Mouse (Mus musculus) forebrain, embryonic 11.5 days (tissue): Measurements from ENCODE around the gene Mrpl47. TPM values are rescaled to one million over a fixed set of nuclear protein-coding genes. Genes with fewer than 3 reads are reported as not detected.
"Not testable (repeated sequence)": the region's sequence is repeated elsewhere in the genome, so short reads cannot be mapped to it uniquely, and the experiment has no call there.

Source experiments
- ATAC-seq: fragments of 200-750 bp; cut with Nextera tagmentation; replicated peaks from 2 replicates; pipeline ENCODE4 v1.8.0; 2017; ENCODE audit warnings: moderate TSS enrichment; ENCODE audit not compliant: low FRiP score
- DNase-seq: peaks from one replicate; pipeline ENCODE4 v3.0.0-alpha.2; 2017; ENCODE audit warnings: low spot score
- H3K27ac ChIP-seq: fragments of 300-500 bp; sonication (generic); 2 replicates; pipeline ENCODE4 v1.5.1; 2014; ENCODE audit warnings: low read depth, low read length
- H3K27me3 ChIP-seq: fragments of 300-500 bp; sonication (generic); 2 replicates; pipeline ENCODE4 v1.6.1; 2014; ENCODE audit warnings: mild to moderate bottlenecking, low read length, mixed read lengths; ENCODE audit not compliant: control insufficient read depth, insufficient read depth
- H3K36me3 ChIP-seq: fragments of 300-500 bp; sonication (generic); 2 replicates; pipeline ENCODE4 v1.6.1; 2014; ENCODE audit warnings: mild to moderate bottlenecking, low read length, moderate library complexity, mixed read lengths; ENCODE audit not compliant: control insufficient read depth, insufficient read depth
- H3K4me1 ChIP-seq: fragments of 300-500 bp; sonication (generic); replicated peaks from 2 replicates; pipeline ENCODE4 v1.6.1; 2014; ENCODE audit warnings: low read length, mixed read lengths; ENCODE audit not compliant: control insufficient read depth, insufficient read depth
- H3K4me2 ChIP-seq: fragments of 300-500 bp; sonication (generic); 2 replicates; pipeline ENCODE4 v1.6.1; 2014; ENCODE audit warnings: low read depth, mild to moderate bottlenecking, low read length, moderate library complexity, mixed read lengths; ENCODE audit not compliant: severe bottlenecking
- H3K4me3 ChIP-seq: fragments of 300-500 bp; sonication (generic); 2 replicates; pipeline ENCODE4 v1.5.1; 2014; ENCODE audit warnings: low read depth, low read length
- H3K9ac ChIP-seq: fragments of 300-500 bp; sonication (generic); 2 replicates; pipeline ENCODE4 v1.6.1; 2014; ENCODE audit warnings: low read length
- H3K9me3 ChIP-seq: fragments of 300-500 bp; sonication (generic); 2 replicates; pipeline ENCODE4 v1.6.1; 2016; ENCODE audit warnings: low read length, mixed read lengths; ENCODE audit not compliant: control insufficient read depth
- WGBS: fragments of 180-500 bp; shearing (Covaris S2); extraction: QIAGEN DNeasy Blood & Tissue Kit; methylation state at CpG from one replicate; pipeline ENCODE4 v1.1.7; 2014; 5-methylcytosine and 5-hydroxymethylcytosine counted together
- polyA plus RNA-seq: library from polyadenylated mRNA; unstranded; fragments of >200 nt; fragmentation: Nextera tagmentation; extraction: Ambion mirVana; gene quantifications from 2 replicates; pipeline ENCODE4 v1.2.1, GENCODE M21; 2014

Gene Mrpl47
- polyA plus RNA-seq, 1 experiment from 2014 or later: 43.7 TPM

DNA sequence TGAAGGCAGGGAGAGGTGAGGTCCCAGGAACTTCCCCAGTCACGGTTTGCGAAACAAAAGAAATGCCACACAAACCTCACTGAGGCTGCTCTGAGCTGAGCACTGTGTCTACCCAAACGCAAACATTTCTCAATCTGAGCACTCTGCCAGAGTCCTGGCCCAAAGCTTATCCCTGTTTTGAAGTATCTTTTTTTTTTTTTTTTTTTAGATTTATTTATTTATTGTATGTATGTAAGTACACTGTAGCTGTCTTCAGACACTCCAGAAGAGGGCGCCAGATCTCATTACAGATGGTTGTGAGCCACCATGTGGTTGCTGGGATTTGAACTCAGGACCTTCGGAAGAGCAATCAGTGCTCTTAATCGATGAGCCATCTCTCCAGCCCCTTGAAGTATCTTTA lies 33.4 kb downstream of the Mrpl47 start:
- not testable (repeated sequence) for H3K27ac ChIP-seq, H3K9ac ChIP-seq, H3K4me1 ChIP-seq, ATAC-seq, H3K4me3 ChIP-seq, DNase-seq, H3K27me3 ChIP-seq, H3K36me3 ChIP-seq, H3K9me3 ChIP-seq, H3K4me2 ChIP-seq
- WGBS: 88% methylated on average over 6 of the region's 6 CpGs

DNA sequence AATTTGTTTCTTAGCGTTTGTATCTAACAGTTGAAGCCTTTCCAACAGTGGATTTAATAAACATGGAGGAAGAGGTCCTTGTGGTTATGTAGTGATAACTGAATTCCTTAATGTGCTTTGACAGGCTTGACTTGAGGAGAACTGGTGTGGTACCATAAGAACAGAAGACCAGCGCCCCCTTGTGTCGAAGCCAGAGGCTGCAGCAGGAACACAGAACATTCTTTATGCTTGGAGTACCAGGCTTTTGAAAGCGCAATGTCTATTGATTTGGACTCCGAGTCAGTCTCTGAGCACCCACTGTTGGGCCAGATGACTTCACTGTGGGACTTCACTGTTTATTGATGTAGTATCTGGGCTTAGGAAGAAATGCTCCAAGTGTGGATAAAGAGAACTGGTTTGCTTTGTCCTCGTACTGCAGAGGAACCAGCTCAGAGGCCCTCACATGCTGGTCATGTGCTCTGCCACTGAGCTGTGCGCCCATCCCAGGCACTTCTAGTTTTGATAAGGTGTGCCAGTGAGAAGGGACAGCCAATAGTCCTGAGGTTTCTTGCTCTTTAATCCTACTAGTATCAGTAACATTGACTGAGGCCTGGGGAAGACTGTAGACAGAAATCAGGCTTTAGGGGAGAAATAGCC lies 39.1 kb downstream of the Mrpl47 start:
- Histone ChIP-seq H3K9ac (no peak overlapping the region), H3K4me3 (no peak overlapping the region), H3K36me3 (no peaks in the 10 kb centered on the region), H3K4me1 (no peaks in the 10 kb centered on the region), H3K27ac (no peak overlapping the region), H3K4me2 (no peak overlapping the region), H3K27me3 (no peaks in the 10 kb centered on the region), H3K9me3 (no peaks in the 10 kb centered on the region)
- ATAC-seq (peak; percentile 53; the same call in 1 of the 2 replicates), DNase-seq (peak; percentile 91)
- 38% methylated on average over 7 of the region's 7 CpGs for WGBS

DNA sequence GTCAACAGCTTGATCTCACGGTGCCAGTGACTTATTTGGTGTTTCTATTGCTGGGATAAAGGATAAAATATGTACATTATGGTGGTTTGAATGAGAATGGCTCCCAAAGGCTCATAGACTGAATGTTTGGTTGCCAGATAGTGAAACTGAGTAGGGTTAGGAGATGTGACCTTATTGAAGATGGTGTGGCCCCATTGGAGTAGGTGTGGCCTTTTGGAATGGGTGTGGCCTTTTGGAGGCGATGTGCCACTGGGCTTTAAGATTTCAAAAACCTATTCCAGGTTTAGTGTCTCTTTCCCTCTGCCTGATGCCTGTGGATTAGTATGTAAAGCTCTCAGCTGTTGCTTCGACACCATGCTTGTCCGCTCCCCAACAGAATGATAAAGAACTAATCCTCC lies 41.8 kb downstream of the Mrpl47 start:
- DNase-seq (no peak), ATAC-seq (no peak)
- Histone ChIP-seq H3K4me3 (no peak overlapping the region), H3K4me1 (no peaks in the 10 kb centered on the region), H3K4me2 (no peak overlapping the region), H3K27me3 (no peaks in the 10 kb centered on the region), H3K9ac (no peak overlapping the region), H3K9me3 (no peaks in the 10 kb centered on the region), H3K27ac (no peak overlapping the region), H3K36me3 (no peaks in the 10 kb centered on the region)
- WGBS: 86% methylated on average over 4 of the region's 4 CpGs

DNA sequence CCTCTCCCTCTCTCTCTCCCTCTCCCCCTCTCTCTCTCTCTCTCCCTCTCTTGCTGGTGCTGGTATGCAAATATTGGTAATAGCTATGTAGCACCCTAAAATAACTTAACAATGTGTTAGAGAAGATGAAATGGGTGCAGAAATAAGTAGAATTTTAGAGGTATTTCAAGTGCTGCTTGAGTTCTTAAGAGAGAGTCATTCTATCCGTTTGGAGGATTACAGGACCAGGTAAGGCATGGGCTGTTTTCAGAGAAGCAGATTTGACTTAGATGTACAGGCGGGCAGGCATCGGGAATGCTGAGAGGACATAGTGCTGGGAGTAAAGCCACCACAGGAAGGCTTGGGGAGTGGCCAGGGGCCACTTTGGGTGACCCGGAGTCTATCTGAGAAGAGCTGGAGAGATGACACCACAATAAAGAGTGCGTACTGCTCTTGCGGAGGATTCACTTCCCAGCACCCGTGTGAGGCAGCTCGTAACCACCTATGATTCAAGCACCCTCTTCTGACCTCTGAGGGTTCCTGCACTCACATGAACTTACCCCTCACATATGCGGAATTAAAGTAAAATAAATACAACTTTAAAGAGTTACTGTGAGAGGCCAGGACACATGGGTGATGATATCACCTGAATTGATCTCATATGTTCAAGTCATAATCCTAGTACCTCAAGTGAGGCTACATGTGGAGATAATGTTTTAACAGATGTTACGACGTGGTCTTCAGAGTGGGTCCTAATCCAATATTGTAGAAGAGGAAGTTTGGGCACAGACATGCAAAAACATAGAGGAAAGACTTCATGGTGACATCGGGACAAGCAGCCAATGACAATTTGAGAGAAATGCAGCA lies 42.4 kb downstream of the Mrpl47 start:
- Histone ChIP-seq H3K27ac (no peak overlapping the region), H3K4me1 (no peaks in the 10 kb centered on the region), H3K36me3 (no peaks in the 10 kb centered on the region), H3K4me3 (no peak overlapping the region), H3K9ac (no peak overlapping the region), H3K27me3 (no peaks in the 10 kb centered on the region), H3K9me3 (no peaks in the 10 kb centered on the region), H3K4me2 (no peak overlapping the region)
- DNase-seq (no peak), ATAC-seq (no peak)
- 81% methylated on average over 12 of the region's 12 CpGs for WGBS

DNA sequence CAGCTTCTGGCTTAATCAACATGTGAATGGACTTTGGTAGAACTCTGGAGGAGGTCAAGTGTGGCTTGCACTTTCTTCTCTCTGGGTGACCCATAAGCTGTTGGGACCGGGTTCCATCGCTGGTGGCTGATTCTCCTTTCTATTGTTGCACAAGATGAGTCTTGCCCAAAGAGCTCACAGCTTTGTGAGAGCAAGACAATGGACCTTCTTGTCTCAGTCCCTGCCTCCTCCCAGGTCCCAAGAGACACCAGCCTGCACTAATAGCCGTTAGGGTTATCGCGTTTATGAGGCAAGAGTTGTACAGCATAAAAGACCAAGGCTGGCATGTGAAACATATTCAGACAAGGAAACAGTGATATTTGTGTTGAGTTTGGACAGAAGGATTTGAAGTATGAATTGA lies 43.2 kb downstream of the Mrpl47 start:
- DNase-seq (no peak), ATAC-seq (no peak)
- 46% methylated on average over 5 of the region's 5 CpGs for WGBS
- H3K27ac ChIP-seq: no peak overlapping the region
- H3K9ac ChIP-seq: no peak overlapping the region
- H3K36me3 ChIP-seq: no peaks in the 10 kb centered on the region
- H3K4me3 ChIP-seq: no peak overlapping the region
- H3K4me1 ChIP-seq: no peaks in the 10 kb centered on the region
- no peaks in the 10 kb centered on the region for H3K9me3 ChIP-seq
- H3K27me3 ChIP-seq: no peaks in the 10 kb centered on the region
- H3K4me2 ChIP-seq: no peak overlapping the region

DNA sequence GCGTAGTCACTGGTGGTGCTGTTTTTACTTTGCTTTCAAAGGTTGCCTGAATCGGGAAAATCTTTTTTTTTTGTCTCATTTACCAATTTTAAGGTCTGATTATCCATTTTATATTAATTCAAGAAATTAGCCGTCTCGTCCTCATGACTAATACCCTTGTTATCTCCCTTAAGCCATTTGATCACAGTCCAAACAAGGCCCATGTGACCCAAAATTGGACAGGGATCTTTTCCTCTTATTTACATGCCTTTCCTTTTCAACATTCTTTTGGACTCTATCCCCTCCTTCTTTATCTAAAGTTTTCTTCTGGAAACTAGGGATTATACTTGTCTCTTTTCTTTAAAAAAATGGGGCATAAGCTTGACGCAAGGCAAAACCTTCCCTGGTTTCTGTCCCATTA lies 45.6 kb downstream of the Mrpl47 start:
- DNase-seq (no peak), ATAC-seq (no peak)
- H3K27ac ChIP-seq: no peak overlapping the region
- H3K4me2 ChIP-seq: no peak overlapping the region
- H3K9me3 ChIP-seq: no peaks in the 10 kb centered on the region
- H3K9ac ChIP-seq: no peak overlapping the region
- H3K4me1 ChIP-seq: no peaks in the 10 kb centered on the region
- H3K36me3 ChIP-seq: no peaks in the 10 kb centered on the region
- WGBS: 79% methylated on average over 5 of the region's 5 CpGs
- H3K27me3 ChIP-seq: no peaks in the 10 kb centered on the region
- H3K4me3 ChIP-seq: no peak overlapping the region

DNA sequence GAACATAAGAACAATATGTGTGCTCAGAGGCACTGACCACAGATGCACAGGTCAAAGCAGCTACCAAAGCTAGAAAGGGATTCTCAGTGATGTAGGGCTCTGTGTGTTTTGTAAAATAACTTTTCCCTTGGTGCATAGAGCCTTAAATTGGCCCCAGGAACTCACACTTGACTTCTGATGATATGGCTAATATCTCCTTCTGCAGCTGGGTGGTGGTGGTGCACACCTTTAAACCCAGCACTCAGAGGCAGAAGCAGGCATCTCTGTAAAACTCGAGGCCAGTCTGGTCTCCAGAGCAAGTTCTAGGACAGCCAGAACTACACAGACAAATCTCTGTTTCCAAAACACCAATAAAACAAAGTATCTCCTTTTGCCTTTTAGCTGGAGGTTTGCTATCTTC lies 46.5 kb downstream of the Mrpl47 start:
- DNase-seq (no peak), ATAC-seq (no peak)
- H3K27ac ChIP-seq: no peak overlapping the region
- H3K4me3 ChIP-seq: no peak overlapping the region
- H3K4me2 ChIP-seq: no peak overlapping the region
- H3K36me3 ChIP-seq: no peaks in the 10 kb centered on the region
- no peaks in the 10 kb centered on the region for H3K9me3 ChIP-seq
- no peaks in the 10 kb centered on the region for H3K27me3 ChIP-seq
- no peaks in the 10 kb centered on the region for H3K4me1 ChIP-seq
- no peak overlapping the region for H3K9ac ChIP-seq
- 63% methylated on average over 1 of the region's 1 CpGs for WGBS

DNA sequence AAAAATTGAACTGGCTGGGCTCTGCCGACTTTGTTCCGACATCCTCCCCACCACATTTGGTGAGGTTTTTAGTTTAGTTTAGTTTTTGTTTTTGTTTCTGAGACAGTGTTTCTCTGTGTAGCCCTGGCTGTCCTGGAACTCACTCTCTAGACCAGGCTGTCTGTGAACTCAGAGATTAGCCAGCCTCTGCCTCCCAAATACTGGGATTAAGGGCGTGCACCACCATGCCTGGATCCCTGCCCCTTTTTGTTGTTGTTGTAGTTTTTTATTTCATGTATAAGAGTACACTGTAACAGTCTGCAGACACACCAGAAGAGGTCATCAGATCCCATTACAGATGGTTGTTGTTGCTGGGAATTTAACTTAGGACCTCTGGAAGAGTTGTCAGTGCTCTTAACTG lies 47.4 kb downstream of the Mrpl47 start:
- Histone ChIP-seq H3K27ac (no peak overlapping the region), H3K9me3 (no peaks in the 10 kb centered on the region), H3K4me2 (no peak overlapping the region), H3K9ac (no peak overlapping the region), H3K4me1 (no peaks in the 10 kb centered on the region), H3K27me3 (no peaks in the 10 kb centered on the region), H3K36me3 (no peaks in the 10 kb centered on the region), H3K4me3 (no peak overlapping the region)
- WGBS: 91% methylated on average over 3 of the region's 3 CpGs
- DNase-seq (no peak), ATAC-seq (no peak)

DNA sequence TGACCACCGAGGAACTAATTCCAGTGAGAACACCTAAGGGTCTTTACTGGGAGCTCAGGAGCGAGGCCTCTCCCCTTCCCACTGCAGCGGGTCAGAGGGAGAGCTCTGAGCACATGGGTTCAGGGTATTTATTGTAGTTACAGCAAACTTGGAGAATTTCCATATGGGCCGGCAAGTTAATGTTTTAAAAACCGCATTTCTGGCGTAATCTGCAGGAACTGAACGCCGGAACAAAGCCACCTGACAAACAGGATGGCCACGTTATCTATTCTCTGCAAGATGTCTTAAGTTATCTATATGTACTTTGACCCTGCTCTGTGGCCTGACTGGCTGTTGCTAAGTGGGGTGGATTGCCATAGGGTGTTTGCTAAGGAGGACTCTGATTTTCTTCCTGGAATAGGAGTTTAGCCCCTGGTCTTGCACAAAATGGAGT lies 47.8 kb downstream of the Mrpl47 start:
- Histone ChIP-seq H3K36me3 (no peaks in the 10 kb centered on the region), H3K9ac (no peak overlapping the region), H3K27me3 (no peaks in the 10 kb centered on the region), H3K4me3 (no peak overlapping the region), H3K4me1 (no peaks in the 10 kb centered on the region), H3K4me2 (no peak overlapping the region), H3K9me3 (no peaks in the 10 kb centered on the region), H3K27ac (no peak overlapping the region)
- DNase-seq: no peak
- WGBS: 88% methylated on average over 9 of the region's 9 CpGs
- ATAC-seq: no peak
